Mouse (Mus musculus): ENCODE results near the gene Olfr675. TPM values are rescaled to one million over a fixed set of nuclear protein-coding genes. Genes with fewer than 3 reads are reported as not detected.
"Not testable (repeated sequence)": the region's sequence is repeated elsewhere in the genome, so short reads cannot be mapped to it uniquely, and the experiment has no call there.

Olfr675 gene
- not detected in 2 replicates for total RNA-seq (2015; ENCODE audit: low replicate concordance)
- total RNA-seq (2017; ENCODE audit: low replicate concordance), result not detected in 2 replicates

- no peak for ATAC-seq (replicated peaks; ENCODE audit: low FRiP score, poor library complexity, severe bottlenecking)
Observed at GRCm38 (mm10) chr7:105028360-105028759, at the start of gene Olfr675. Gene Olfr675, minus strand, starts transcription at chr7:105028460.

GRCm38 (mm10) chr7:105064175-105064574 lies 35.9 kb upstream of the Olfr675 start, which contains the start of gene Olfr678:
Gene Olfr678, plus strand, starts transcription at chr7:105064475.
- no peak for ATAC-seq (replicated peaks; ENCODE audit: low FRiP score, poor library complexity, severe bottlenecking)

GRCm38 (mm10) chr7:105058951-105059350 lies 30.7 kb upstream of the Olfr675 start:
- ATAC-seq (replicated peaks; ENCODE audit: low FRiP score, poor library complexity, severe bottlenecking), result no peak

- ATAC-seq (replicated peaks; ENCODE audit: low FRiP score, poor library complexity, severe bottlenecking), result not testable (repeated sequence)
Observed at GRCm38 (mm10) chr7:105033836-105034235, 5.6 kb upstream of the Olfr675 start.

- no peak for ATAC-seq (replicated peaks; ENCODE audit: low FRiP score, poor library complexity, severe bottlenecking)
Observed at GRCm38 (mm10) chr7:105032398-105032797, 4.1 kb upstream of the Olfr675 start, which contains the start of gene Olfr676. Gene Olfr676, plus strand, starts transcription at chr7:105032698.

GRCm38 (mm10) chr7:105022530-105022929 lies 5.7 kb downstream of the Olfr675 start:
- ATAC-seq (replicated peaks; ENCODE audit: low FRiP score, poor library complexity, severe bottlenecking), result no peak

GRCm38 (mm10) chr7:105001929-105002328 lies 26.3 kb downstream of the Olfr675 start, which contains the start of gene Olfr672:
Gene Olfr672, minus strand, starts transcription at chr7:105002029.
- no peak for ATAC-seq (replicated peaks; ENCODE audit: low FRiP score, poor library complexity, severe bottlenecking)

GRCm38 (mm10) chr7:104979026-104979425 lies 49.2 kb downstream of the Olfr675 start, which contains the start of gene Olfr671:
Gene Olfr671, minus strand, starts transcription at chr7:104979126.
- no peak for ATAC-seq (replicated peaks; ENCODE audit: low FRiP score, poor library complexity, severe bottlenecking)

- ATAC-seq (replicated peaks; ENCODE audit: low FRiP score, poor library complexity, severe bottlenecking), result not testable (repeated sequence)
Observed at GRCm38 (mm10) chr7:104972507-104972906, 55.8 kb downstream of the Olfr675 start.

Other genes starting within 250 kb of the Olfr675 start
- not detected in 2 replicates for gene Usp17lb, start 185.9 kb downstream of the Olfr675 start, total RNA-seq (2015; ENCODE audit: low replicate concordance)
- gene Usp17lb, start 185.9 kb downstream of the Olfr675 start, total RNA-seq (2017; ENCODE audit: low replicate concordance), result not detected in 2 replicates
- gene Usp17la, start 171.5 kb downstream of the Olfr675 start, total RNA-seq (2015; ENCODE audit: low replicate concordance), result not detected in 2 replicates
- not detected in 2 replicates for gene Usp17la, start 171.5 kb downstream of the Olfr675 start, total RNA-seq (2017; ENCODE audit: low replicate concordance)
- not detected in 2 replicates for gene Olfr665, start 150.4 kb downstream of the Olfr675 start, total RNA-seq (2015; ENCODE audit: low replicate concordance)
- gene Olfr665, start 150.4 kb downstream of the Olfr675 start, total RNA-seq (2017; ENCODE audit: low replicate concordance), result not detected in 2 replicates
- not detected in 2 replicates for gene Olfr666, start 132.5 kb downstream of the Olfr675 start, total RNA-seq (2015; ENCODE audit: low replicate concordance)
- gene Olfr666, start 132.5 kb downstream of the Olfr675 start, total RNA-seq (2017; ENCODE audit: low replicate concordance), result not detected in 2 replicates
- gene Olfr667, start 107.0 kb downstream of the Olfr675 start, total RNA-seq (2015; ENCODE audit: low replicate concordance), result not detected in 2 replicates
- not detected in 2 replicates for gene Olfr667, start 107.0 kb downstream of the Olfr675 start, total RNA-seq (2017; ENCODE audit: low replicate concordance)
- not detected in 2 replicates for gene Olfr668, start 100.4 kb downstream of the Olfr675 start, total RNA-seq (2015; ENCODE audit: low replicate concordance)
- gene Olfr668, start 100.4 kb downstream of the Olfr675 start, total RNA-seq (2017; ENCODE audit: low replicate concordance), result not detected in 2 replicates
- not detected in 2 replicates for gene Olfr669, start 94.2 kb downstream of the Olfr675 start, total RNA-seq (2015; ENCODE audit: low replicate concordance)
- not detected in 2 replicates for gene Olfr669, start 94.2 kb downstream of the Olfr675 start, total RNA-seq (2017; ENCODE audit: low replicate concordance)
- gene Olfr670, start 65.8 kb downstream of the Olfr675 start, total RNA-seq (2015; ENCODE audit: low replicate concordance), result not detected in 2 replicates
- gene Olfr670, start 65.8 kb downstream of the Olfr675 start, total RNA-seq (2017; ENCODE audit: low replicate concordance), result not detected in 2 replicates
- gene Olfr671, start 49.3 kb downstream of the Olfr675 start, total RNA-seq (2015; ENCODE audit: low replicate concordance), result not detected in 2 replicates
- not detected in 2 replicates for gene Olfr671, start 49.3 kb downstream of the Olfr675 start, total RNA-seq (2017; ENCODE audit: low replicate concordance)
- gene Olfr672, start 26.4 kb downstream of the Olfr675 start, total RNA-seq (2015; ENCODE audit: low replicate concordance), result not detected in 2 replicates
- not detected in 2 replicates for gene Olfr672, start 26.4 kb downstream of the Olfr675 start, total RNA-seq (2017; ENCODE audit: low replicate concordance)
- not detected in 2 replicates for gene Olfr676, start 4.2 kb upstream of the Olfr675 start, total RNA-seq (2015; ENCODE audit: low replicate concordance)
- not detected in 2 replicates for gene Olfr676, start 4.2 kb upstream of the Olfr675 start, total RNA-seq (2017; ENCODE audit: low replicate concordance)
- not detected in 2 replicates for gene Olfr677, start 22.9 kb upstream of the Olfr675 start, total RNA-seq (2015; ENCODE audit: low replicate concordance)
- gene Olfr677, start 22.9 kb upstream of the Olfr675 start, total RNA-seq (2017; ENCODE audit: low replicate concordance), result not detected in 2 replicates
- not detected in 2 replicates for gene Olfr678, start 36.0 kb upstream of the Olfr675 start, total RNA-seq (2015; ENCODE audit: low replicate concordance)
- not detected in 2 replicates for gene Olfr678, start 36.0 kb upstream of the Olfr675 start, total RNA-seq (2017; ENCODE audit: low replicate concordance)
- gene Olfr679, start 52.7 kb upstream of the Olfr675 start, total RNA-seq (2015; ENCODE audit: low replicate concordance), result not detected in 2 replicates
- gene Olfr679, start 52.7 kb upstream of the Olfr675 start, total RNA-seq (2017; ENCODE audit: low replicate concordance), result not detected in 2 replicates
- gene Olfr680-ps1, start 64.4 kb upstream of the Olfr675 start, total RNA-seq (2015; ENCODE audit: low replicate concordance), result not detected in 2 replicates
- gene Olfr680-ps1, start 64.4 kb upstream of the Olfr675 start, total RNA-seq (2017; ENCODE audit: low replicate concordance), result not detected in 2 replicates
- gene Olfr681, start 88.4 kb upstream of the Olfr675 start, total RNA-seq (2015; ENCODE audit: low replicate concordance), result not detected in 2 replicates
- not detected in 2 replicates for gene Olfr681, start 88.4 kb upstream of the Olfr675 start, total RNA-seq (2017; ENCODE audit: low replicate concordance)
- gene Olfr683, start 118.6 kb upstream of the Olfr675 start, total RNA-seq (2015; ENCODE audit: low replicate concordance), result not detected in 2 replicates
- not detected in 2 replicates for gene Olfr683, start 118.6 kb upstream of the Olfr675 start, total RNA-seq (2017; ENCODE audit: low replicate concordance)
- gene Olfr684, start 135.2 kb upstream of the Olfr675 start, total RNA-seq (2015; ENCODE audit: low replicate concordance), result not detected in 2 replicates
- 0.09 TPM in 1 of 2 replicates, not detected in the other for gene Olfr684, start 135.2 kb upstream of the Olfr675 start, total RNA-seq (2017; ENCODE audit: low replicate concordance)
- not detected in 2 replicates for gene Olfr685, start 157.6 kb upstream of the Olfr675 start, total RNA-seq (2015; ENCODE audit: low replicate concordance)
- gene Olfr685, start 157.6 kb upstream of the Olfr675 start, total RNA-seq (2017; ENCODE audit: low replicate concordance), result not detected in 2 replicates
- not detected in 2 replicates for gene Olfr686, start 179.0 kb upstream of the Olfr675 start, total RNA-seq (2015; ENCODE audit: low replicate concordance)
- not detected in 2 replicates for gene Olfr686, start 179.0 kb upstream of the Olfr675 start, total RNA-seq (2017; ENCODE audit: low replicate concordance)